Mouse (Mus musculus): ENCODE measurements at regions not wholly inside any gene's neighbourhood (a gene's known extent, or its start where the extent isn't known, plus 50 kb on each side); places are given as distances from the start of the nearest gene placed in this dataset.
A peak's percentile ranks its signal among the peaks of the same experiment; 100 is the strongest.

DNA sequence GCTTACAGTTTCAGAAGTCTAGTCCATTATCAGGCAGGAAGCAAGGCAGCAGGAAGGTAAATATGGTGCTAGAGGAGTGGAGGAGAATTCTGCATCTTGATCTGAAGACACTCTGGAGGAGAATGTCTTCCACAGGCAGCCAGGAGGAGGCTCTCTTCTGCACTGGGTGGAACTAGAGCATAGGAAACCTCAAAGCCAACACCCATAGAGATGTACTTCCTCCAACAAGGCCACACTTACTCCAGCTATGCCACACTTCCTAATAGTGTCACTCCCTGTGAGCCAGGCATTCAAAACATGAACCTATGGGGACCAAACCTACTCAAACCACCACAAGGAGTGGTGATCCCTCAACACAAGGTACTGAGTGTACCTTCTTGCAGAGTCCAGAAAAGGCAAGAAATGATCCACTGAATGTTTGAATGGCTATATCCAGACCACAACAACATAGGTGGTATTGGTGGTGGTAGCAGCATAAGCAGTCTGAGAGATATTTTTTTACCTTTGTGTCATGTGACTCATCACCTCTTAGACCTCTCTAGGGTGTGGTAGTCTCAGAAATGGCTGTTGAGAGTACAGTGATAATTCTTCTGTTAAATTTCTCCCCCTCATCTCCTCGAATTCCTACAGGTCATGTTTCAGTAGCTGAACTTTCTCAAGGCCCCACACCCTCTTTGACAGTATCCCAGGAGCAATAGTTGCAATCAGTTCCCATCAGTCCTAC is 152.3 kb upstream of the Mbnl1 start:
- no peak for DNase-seq

- DNase-seq: no peak
Measured at GRCm38 (mm10) chr3:60323514-60323913, 149.1 kb upstream of the Mbnl1 start.

DNA sequence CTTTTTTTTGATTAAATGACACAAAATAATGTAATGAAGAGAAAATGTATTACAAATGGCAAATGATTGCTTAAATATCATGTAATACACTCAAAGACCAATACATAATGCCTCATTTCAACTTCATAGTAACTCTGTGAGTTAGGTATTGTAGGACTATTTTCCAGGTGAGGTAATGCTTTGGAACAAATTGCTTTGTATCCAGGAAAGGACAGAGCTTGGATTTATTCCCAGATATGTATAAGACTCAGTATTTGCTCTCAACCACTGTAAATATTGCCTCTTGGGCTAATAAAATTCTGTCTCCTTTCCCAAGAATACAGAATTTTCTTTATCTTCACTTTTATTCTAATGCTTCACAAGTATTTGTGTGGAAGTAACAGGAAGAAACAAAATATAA is 148.2 kb upstream of the Mbnl1 start:
- DNase-seq: no peak

GRCm38 (mm10) chr3:60324969-60325368 is 147.7 kb upstream of the Mbnl1 start:
- no peak for DNase-seq

DNA sequence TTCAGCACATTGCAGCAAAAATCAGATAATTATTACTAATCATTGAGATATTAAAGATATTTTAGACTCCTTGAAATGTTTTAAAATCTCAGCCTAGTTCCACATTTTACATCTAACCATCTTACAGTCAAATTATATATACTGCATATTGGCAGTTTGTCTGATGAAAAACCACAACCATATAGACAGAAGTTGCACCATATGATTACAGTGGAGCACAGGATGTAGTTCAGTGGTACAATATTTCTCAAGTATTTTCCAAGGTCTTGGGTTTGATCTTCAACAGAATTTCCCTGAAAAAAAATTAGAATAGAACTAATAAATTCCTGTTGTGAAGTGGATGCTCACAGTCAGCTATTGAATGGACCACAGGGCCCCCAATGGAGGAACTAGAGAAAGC is 140.2 kb upstream of the Mbnl1 start:
- DNase-seq: no peak

DNA sequence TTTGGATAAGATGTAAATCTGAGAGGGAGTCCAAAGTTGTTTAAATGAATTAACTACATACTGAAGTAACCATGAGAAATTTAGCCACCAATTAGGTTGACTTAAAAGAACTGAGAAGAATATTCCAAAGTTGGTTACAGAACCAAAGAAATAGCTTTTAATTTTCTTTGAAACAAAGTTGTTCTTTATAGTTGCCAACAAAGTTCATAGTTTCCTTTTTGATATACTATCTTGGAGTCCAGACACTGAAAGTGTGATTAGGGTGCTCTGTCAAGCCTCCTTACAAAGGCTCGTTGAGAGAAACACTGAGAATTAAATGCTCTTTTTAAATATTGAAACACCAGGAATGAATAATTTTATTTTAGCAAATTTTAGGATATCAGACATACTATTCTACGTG is 139.0 kb upstream of the Mbnl1 start:
- DNase-seq: no peak

- no peak for DNase-seq
Measured at GRCm38 (mm10) chr3:60334133-60334532, 138.5 kb upstream of the Mbnl1 start.

DNA sequence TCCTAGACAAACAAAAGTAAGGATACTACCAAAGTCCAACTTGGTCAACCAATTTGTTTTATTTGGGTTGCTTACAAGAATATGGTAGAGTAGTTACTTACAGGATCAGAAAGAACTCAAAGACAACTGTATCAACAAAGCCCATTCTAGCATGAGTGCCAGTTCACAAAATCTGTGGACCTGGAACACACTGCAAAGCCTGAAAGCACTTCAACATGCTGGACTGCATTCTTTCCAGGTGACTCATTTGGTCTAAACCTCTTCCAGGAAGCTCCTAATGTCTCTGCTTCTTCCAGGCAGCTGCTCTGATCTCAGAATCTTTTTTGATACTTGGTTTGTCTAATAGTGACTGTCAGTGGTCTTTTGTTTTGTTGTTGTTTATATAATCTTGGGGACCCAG is 126.2 kb upstream of the Mbnl1 start:
- no peak for DNase-seq

- DNase-seq: no peak
Measured at GRCm38 (mm10) chr3:60347049-60347448, 125.6 kb upstream of the Mbnl1 start.

- DNase-seq: no peak
Measured at GRCm38 (mm10) chr3:60371176-60371965, 101.3 kb upstream of the Mbnl1 start.

- no peak for DNase-seq
Measured at GRCm38 (mm10) chr3:60373662-60374061, 99.0 kb upstream of the Mbnl1 start.

DNA sequence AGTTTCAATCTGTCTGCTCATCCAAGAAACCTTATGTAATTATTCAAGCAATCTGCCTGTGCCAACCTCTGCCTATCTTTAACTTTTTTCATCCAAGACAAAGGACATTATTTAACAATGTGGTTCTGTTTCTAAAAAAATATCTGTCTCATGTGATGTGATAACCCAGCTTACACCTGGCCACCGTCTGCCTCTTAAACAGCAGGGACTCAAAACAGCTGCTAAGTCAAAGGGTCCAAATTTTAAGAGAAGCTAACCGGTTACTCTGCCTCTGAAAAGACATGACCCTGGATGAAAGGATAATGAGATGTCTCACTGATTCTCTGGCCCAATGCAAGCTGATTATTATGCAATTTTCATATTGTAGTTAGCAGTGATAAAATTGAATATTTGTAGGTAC is 84.0 kb upstream of the Mbnl1 start:
- DNase-seq: no peak

- DNase-seq: no peak
Measured at GRCm38 (mm10) chr3:60389032-60389431, 83.6 kb upstream of the Mbnl1 start.

GRCm38 (mm10) chr3:60395299-60395698 is 77.3 kb upstream of the Mbnl1 start:
- DNase-seq: no peak

DNA sequence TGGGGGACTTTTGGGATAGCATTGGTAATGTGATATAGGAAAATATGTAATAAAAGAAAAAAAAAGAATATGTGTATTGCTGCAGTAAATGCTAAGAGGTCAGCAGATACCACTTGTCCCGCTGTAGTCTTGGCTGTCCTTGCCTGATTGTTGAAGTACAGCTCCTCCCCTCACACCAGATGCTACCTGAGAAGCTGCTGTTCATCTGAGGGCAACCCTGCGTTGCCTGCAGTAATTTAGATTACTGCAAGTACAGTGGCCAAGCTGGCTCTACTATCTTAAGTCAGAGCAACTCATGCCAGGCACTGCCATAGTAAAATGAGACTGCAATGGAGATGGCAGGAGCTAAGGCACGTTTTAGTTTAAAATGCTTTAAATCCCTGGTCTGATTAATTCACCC is 75.7 kb upstream of the Mbnl1 start:
- DNase-seq: no peak

DNA sequence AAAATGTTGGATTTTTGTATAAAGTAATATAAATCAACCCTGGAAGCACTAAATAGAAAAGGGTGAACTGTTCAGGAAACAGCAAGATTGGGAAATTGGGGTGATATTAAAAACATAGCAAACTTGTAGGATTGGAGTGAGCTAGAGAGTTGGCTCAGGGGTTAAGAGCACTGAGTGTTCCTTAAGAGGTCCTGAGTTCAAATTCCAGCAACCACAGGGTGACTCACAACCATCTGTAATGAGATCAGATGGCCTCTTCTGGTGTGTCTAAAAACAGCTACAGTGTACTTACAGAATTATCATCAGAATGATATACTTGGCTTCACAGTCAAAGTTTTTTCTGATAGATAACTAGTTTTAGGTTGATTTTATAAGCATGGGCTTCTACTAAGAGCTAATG is 73.8 kb upstream of the Mbnl1 start:
- DNase-seq: no peak

GRCm38 (mm10) chr3:60402251-60402830 is 70.3 kb upstream of the Mbnl1 start:
- no peak for DNase-seq

DNA sequence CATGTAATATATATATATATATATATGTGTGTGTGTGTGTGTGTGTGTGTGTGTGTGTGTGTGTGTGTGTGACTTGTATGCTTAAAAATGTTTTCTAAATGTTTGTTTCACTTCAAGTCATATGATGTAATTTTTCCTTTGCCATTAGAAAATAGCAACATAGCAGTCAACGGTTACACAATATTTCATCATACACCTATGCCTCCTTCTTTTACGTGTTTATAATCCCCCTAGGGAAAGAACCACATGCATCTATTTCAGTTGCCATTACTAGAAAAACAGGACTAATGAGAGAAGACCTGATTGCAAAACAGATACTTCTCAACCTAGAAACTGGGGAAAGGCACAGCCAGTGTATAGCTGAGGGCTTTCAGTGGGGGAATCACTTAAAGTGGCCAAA is 65.2 kb upstream of the Mbnl1 start:
- no peak for DNase-seq

- DNase-seq: no peak
Measured at GRCm38 (mm10) chr3:60407906-60408305, 64.7 kb upstream of the Mbnl1 start.

- peak; percentile 29 for DNase-seq
Measured at GRCm38 (mm10) chr3:60408553-60409282, 63.9 kb upstream of the Mbnl1 start.

- DNase-seq: no peak
Measured at GRCm38 (mm10) chr3:60409283-60409633, 63.4 kb upstream of the Mbnl1 start.

DNA sequence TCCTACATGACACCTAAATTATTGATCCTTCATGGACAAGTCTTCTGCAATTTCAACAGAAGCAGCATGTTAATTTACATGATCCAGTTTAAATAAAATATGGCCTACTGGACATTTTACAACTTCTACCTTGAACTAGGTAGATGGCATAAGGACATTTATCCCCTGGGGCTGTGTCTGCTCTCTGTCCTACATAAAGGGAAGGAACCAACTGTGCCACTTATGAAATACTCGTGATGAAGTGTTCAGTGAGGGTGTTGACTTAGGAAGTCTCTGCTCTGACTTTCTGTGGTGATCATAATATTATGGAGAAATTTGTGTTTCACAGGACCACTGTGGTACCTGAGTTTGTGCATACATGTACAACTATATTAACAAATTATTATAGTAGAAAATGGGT is 60.9 kb upstream of the Mbnl1 start:
- no peak for DNase-seq

- DNase-seq: no peak
Measured at GRCm38 (mm10) chr3:60412206-60412605, 60.4 kb upstream of the Mbnl1 start.

DNA sequence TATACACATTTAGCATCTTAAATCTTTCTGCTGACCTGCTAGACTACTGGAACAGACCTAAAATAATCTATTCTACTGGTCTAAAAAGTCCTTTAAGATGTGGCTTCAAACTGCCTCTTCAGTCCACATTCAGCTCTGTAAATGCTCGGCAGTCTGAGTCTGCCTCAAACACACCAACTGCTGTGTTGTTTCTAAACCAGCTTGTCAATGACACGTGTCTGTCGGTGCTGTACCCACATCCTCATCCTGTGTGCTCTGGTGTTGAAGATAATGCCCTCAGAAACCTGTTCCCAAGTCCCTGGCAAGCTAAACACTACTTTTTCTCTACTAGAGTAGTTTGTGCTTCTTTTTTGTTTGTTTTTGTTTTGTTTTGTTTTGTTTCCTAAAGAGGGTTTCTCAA is 58.9 kb upstream of the Mbnl1 start:
- no peak for DNase-seq

All from cerebellum, adult 11 months (tissue).